Mouse (Mus musculus) lung, embryonic 16.5 days (tissue): ENCODE data around the gene Camp. TPM values are rescaled to one million over a fixed set of nuclear protein-coding genes. Genes with fewer than 3 reads are reported as not detected.

Experiments used
- ATAC-seq: fragments of 200-750 bp; cut with Nextera tagmentation; 2 replicates; pipeline ENCODE4 v1.8.0; 2017; ENCODE audit warnings: low read depth, mild to moderate bottlenecking, moderate library complexity
- H3K27ac ChIP-seq: fragments of 300-500 bp; sonication (generic); 2 replicates; pipeline ENCODE4 v1.5.1; 2014; ENCODE audit warnings: mild to moderate bottlenecking, control low read depth, low read length
- H3K27me3 ChIP-seq: fragments of 300-500 bp; sonication (generic); 2 replicates; pipeline ENCODE4 v1.6.1; 2014; ENCODE audit warnings: low read depth, low read length, mixed read lengths; ENCODE audit not compliant: control insufficient read depth, insufficient read depth
- H3K36me3 ChIP-seq: fragments of 300-500 bp; sonication (generic); 2 replicates; pipeline ENCODE4 v1.6.1; 2014; ENCODE audit warnings: low read length; ENCODE audit not compliant: control insufficient read depth, insufficient read depth
- H3K4me1 ChIP-seq: fragments of 300-500 bp; sonication (generic); replicated peaks from 2 replicates; pipeline ENCODE4 v1.6.1; 2014; ENCODE audit warnings: low read length, mixed read lengths; ENCODE audit not compliant: control insufficient read depth, insufficient read depth
- H3K4me2 ChIP-seq: fragments of 300-500 bp; sonication (generic); 2 replicates; pipeline ENCODE4 v1.6.1; 2014; ENCODE audit warnings: low read depth, low read length, control low read depth
- H3K4me3 ChIP-seq: fragments of 300-500 bp; sonication (generic); 2 replicates; pipeline ENCODE4 v1.5.1; 2014; ENCODE audit warnings: mild to moderate bottlenecking, low read length, control low read depth
- H3K9ac ChIP-seq: fragments of 300-500 bp; sonication (generic); 2 replicates; pipeline ENCODE4 v1.6.1; 2014; ENCODE audit warnings: low read length, control low read depth
- H3K9me3 ChIP-seq: fragments of 300-500 bp; sonication (generic); 2 replicates; pipeline ENCODE4 v1.6.1; 2016; ENCODE audit warnings: low read length; ENCODE audit not compliant: control insufficient read depth
- WGBS: fragments of 180-500 bp; shearing (Covaris S2); extraction: QIAGEN DNeasy Blood & Tissue Kit; methylation state at CpG from one replicate; pipeline ENCODE4 v1.1.7; 2014; 5-methylcytosine and 5-hydroxymethylcytosine counted together
- polyA plus RNA-seq: library from polyadenylated mRNA; unstranded; fragments of >200 nt; fragmentation: Nextera tagmentation; extraction: Ambion mirVana; gene quantifications from 2 replicates; pipeline ENCODE4 v1.2.1, GENCODE M21; 2015

Camp gene
- polyA plus RNA-seq = 0.90 and 4.4 TPM in 2 replicates

DNA sequence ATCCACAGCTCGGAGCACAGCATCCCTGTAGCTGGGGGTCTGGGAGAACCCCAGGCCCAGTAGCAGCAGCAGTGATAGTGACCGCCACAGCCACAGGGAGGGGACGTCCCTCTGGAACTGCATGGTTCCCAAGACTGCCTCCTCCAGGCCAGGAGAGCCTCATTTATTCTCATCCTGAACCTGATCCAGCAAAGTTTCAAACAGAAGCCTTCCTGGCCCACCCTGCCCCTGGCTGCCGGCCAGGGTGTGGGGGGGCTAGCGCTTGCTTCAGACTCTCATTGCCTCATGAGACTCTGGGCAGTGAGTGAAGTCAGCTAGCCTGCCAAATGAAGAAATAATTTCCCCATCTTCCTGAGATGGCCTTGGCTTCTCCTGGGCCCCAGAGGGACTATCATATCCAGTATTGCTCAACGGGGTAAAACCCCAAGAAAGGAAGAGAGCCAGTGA lies at the start of gene Camp:
Gene Camp (minus strand): TSS at position 306 of the 447 bp plus-strand sequence.
- H3K4me1 ChIP-seq = peaks cover 5% of the 10 kb centered on the region
- no peaks in the 10 kb centered on the region for H3K36me3 ChIP-seq
- peak; percentile 84 for ATAC-seq
- no peaks in the 10 kb centered on the region for H3K27me3 ChIP-seq
- no peak within 1 kb of the TSS for H3K4me3 ChIP-seq
- WGBS = 28% methylated on average over 6 of the region's 6 CpGs
- no peaks in the 10 kb centered on the region for H3K9me3 ChIP-seq
- no peak within 1 kb of the TSS for H3K27ac ChIP-seq
- no peak within 1 kb of the TSS for H3K4me2 ChIP-seq
- H3K9ac ChIP-seq = no peak within 1 kb of the TSS

DNA sequence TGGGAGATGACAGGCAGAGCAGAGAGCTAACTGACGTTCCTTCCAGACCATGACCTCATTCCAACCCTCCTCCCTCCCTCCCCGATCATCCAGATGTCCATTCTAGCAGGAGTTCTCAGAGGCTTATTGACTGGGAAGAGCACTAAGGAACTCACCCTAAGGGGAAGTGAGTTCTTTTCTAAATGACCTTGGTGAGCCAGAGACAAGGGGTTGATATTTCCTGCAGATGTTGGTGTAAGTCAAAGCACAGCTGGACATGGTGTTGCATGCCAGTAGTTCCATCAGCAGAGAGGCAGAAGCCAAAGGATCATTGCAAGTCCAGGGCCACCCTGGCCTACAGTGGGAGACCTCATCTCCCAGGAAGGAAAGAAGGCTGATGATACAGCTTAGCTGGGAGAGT lies 48.6 kb upstream of the Camp start:
- no peak overlapping the region for H3K9ac ChIP-seq
- no peak overlapping the region for H3K4me2 ChIP-seq
- no peak overlapping the region for H3K27ac ChIP-seq
- WGBS = 35% methylated on average over 2 of the region's 2 CpGs
- H3K36me3 ChIP-seq = peaks cover 10% of the 10 kb centered on the region
- no peak for ATAC-seq
- no peaks in the 10 kb centered on the region for H3K27me3 ChIP-seq
- peaks cover 7% of the 10 kb centered on the region for H3K4me1 ChIP-seq
- no peak overlapping the region for H3K4me3 ChIP-seq
- no peaks in the 10 kb centered on the region for H3K9me3 ChIP-seq

DNA sequence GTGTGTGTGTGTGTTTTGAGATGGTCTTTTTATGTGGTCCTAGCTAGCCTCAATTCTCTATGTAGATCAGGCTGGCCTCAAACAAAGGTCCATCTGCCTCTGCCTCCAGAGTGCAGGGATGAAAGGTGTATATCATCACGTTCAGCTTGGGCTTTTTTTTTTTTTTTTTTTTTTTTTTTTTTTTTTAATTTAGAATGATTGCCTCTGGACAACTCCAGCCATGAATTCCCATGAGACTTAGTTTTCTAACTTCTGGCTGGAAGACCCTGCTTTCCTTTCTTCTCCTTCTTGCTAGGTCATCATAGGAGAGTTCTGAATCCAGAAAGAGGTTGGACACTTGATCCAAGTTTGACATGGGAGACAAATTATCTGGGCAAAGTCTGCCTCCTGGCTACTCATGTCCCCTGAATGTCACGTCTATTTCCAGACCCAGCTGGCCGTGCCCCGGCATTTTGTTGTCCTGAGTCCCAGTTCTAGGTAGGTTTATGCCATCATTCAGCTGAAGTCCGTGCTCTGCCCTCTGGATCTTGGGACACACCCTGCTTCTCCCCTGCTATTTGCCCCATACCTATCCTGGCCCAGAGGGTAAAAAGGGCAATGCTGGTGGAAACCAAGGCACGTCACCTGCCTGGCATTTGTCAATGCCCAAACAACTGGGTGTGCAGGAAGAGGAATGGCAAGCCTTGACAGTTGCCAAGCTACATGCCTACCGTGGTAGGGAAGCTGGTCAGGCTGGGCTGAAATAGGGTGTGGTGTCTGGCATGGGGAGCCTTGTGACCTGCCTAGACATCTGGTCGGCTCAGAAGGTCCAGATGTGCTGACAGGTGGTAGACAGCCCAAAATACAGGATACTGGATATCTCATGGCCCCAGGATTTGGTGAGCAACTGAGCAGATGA lies 47.1 kb upstream of the Camp start:
- no peaks in the 10 kb centered on the region for H3K27me3 ChIP-seq
- no peak overlapping the region for H3K4me3 ChIP-seq
- no peak for ATAC-seq
- H3K4me1 ChIP-seq = peaks cover 7% of the 10 kb centered on the region
- H3K9ac ChIP-seq = no peak overlapping the region
- H3K4me2 ChIP-seq = no peak overlapping the region
- 79% methylated on average over 8 of the region's 8 CpGs for WGBS
- peaks cover 21% of the 10 kb centered on the region for H3K36me3 ChIP-seq
- H3K27ac ChIP-seq = no peak overlapping the region
- no peaks in the 10 kb centered on the region for H3K9me3 ChIP-seq

DNA sequence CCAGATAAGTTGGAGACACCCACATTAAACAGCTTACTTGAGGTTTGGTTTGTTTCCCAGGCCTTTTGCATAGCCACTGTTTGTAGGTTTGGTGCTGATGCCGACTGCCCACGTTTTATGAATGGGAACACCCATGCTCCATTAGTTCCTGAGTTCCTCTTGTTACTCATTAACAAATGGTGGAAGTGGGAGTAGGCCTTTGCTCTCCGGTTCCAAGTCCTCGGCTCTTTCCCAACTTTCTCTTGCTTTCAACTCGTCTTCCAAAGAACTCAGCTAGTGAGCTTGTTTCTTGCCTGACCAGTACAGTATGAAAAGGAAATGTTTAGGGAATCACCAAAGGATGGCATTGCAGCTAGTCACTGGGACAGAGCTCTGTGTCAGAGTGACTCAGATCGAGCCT lies 46.2 kb upstream of the Camp start:
- peaks cover 7% of the 10 kb centered on the region for H3K4me1 ChIP-seq
- ATAC-seq = no peak
- peaks cover 30% of the 10 kb centered on the region for H3K36me3 ChIP-seq
- H3K9me3 ChIP-seq = no peaks in the 10 kb centered on the region
- WGBS = 59% methylated on average over 6 of the region's 6 CpGs
- H3K27ac ChIP-seq = peak overlapping the region; percentile 37
- no peak overlapping the region for H3K9ac ChIP-seq
- H3K27me3 ChIP-seq = no peaks in the 10 kb centered on the region
- no peak overlapping the region for H3K4me2 ChIP-seq
- no peak overlapping the region for H3K4me3 ChIP-seq

DNA sequence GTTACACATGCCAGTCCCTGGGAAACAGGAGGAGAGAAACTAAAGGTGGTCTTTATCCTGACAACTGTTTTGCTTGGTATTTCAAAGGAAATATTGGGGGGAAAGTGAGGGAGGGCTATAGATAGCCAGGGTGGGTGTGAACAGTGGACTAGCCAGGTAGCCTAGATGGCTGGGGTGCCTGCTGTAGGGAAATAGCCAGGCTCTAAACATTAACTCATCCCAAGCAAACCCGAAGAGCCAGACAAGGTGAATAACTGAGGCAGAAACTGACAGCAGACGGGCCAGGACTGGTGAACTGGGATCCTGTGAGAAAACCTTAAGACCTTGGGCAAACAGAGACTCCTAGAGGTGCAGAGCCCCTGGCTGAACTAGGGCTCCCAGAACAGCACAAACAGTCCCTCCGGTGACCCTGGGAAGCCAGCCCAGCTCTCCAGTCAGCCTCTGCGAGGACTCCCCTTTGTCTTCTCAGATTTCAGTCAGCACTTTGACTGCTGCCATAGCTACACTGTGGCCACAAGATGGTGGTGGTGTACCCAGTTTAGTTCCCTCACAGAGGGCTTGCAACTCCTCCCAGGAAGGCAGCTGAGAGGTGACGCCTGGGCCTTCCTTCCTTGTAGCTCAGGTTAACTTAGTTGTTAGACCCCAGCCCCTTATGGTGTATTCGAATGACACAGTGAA lies 45.1 kb upstream of the Camp start:
- H3K36me3 ChIP-seq = peaks cover 40% of the 10 kb centered on the region
- H3K4me1 ChIP-seq = peaks cover 5% of the 10 kb centered on the region
- peak overlapping the region; percentile 51; the same call in 1 of the 2 replicates for H3K27ac ChIP-seq
- ATAC-seq = peak; percentile 92
- H3K9ac ChIP-seq = 0 out of 2 replicates have a peak overlapping the region, but pooled peaks have one; percentile 28
- H3K9me3 ChIP-seq = no peaks in the 10 kb centered on the region
- 23% methylated on average over 6 of the region's 6 CpGs for WGBS
- no peaks in the 10 kb centered on the region for H3K27me3 ChIP-seq
- H3K4me3 ChIP-seq = no peak overlapping the region
- no peak overlapping the region for H3K4me2 ChIP-seq

DNA sequence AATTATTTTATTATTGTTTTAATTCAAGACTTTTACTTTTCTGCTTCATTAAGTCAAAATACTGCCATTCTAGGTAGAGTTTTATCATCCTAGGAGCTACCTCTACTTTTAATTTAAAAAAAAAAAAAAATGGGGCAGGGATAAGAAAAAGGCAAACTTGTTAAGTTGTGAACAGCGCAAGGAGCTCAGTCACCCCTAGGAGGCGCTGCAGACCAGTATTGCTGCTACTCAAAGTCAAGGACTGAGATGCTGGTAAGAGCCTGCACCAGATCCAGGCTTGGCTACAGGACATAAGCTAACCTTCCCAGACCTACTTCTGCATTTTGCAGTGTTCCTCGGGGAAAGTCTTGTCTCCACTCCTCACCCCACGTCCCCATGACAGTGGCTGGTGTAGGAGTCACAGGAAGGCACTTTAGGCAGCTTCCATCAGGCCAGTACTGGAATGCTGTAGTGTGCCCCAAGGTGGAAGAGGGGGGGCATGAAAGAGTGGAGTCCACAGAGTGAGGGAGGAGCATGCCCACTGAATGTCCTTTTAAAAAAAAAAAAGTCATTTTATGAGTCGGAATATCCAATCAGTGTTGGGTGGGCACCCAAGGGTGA lies 43.3 kb upstream of the Camp start:
- no peaks in the 10 kb centered on the region for H3K9me3 ChIP-seq
- no peak overlapping the region for H3K4me3 ChIP-seq
- no peak for ATAC-seq

DNA sequence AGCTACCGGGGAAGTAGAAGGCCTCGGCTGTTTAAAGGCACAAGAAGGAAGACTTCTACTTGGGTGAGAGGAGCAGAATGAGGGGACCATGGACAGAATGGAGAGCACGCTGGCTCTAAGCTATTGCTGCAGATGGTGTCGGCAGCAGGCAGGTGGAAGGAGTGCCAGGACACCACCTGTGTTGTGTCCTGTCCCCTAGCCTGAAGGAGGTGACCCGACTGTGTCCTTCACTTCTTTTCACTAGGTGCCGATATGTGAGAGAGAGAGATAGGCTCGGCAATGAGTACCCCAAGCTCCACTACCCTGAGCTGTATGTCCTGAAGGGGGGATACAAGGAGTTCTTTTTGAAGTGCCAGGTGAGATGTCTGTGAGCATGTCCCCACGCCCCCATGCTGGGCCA lies 42.1 kb upstream of the Camp start:
- Histone ChIP-seq H3K4me1 (peaks cover 3% of the 10 kb centered on the region), H3K9me3 (no peaks in the 10 kb centered on the region), H3K4me2 (no peak overlapping the region), H3K9ac (no peak overlapping the region), H3K27me3 (no peaks in the 10 kb centered on the region), H3K27ac (no peak overlapping the region), H3K4me3 (no peak overlapping the region), H3K36me3 (peaks cover 57% of the 10 kb centered on the region)
- 90% methylated on average over 8 of the region's 8 CpGs for WGBS
- no peak for ATAC-seq

More for the DNA sequence above, 43.3 kb upstream of the Camp start:
- no peak overlapping the region for H3K9ac ChIP-seq
- H3K4me2 ChIP-seq = no peak overlapping the region
- H3K27ac ChIP-seq = no peak overlapping the region
- H3K27me3 ChIP-seq = no peaks in the 10 kb centered on the region
- peaks cover 49% of the 10 kb centered on the region for H3K36me3 ChIP-seq
- 46% methylated on average over 5 of the region's 5 CpGs for WGBS
- peaks cover 3% of the 10 kb centered on the region for H3K4me1 ChIP-seq

DNA sequence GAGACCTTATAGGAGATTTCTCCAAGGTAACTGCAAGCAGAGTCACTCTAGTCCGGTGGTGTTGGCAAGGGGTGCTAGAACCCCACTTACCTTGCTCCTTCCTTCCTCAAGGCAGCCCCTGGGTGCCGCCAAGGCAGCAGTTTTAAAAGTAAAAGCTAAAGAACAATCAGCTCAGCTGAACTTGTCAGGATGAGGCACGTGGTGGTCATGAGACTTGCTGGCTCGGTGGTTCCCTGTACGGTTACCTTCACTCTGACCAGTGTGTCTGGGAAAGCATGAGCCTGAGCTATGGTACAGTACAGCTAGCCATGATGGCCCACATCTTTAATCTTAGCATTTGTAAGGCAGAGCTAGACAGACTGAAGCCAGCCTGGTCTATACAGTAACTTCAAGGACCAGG lies 37.9 kb upstream of the Camp start:
- Histone ChIP-seq H3K36me3 (peaks cover 68% of the 10 kb centered on the region), H3K27me3 (no peaks in the 10 kb centered on the region), H3K9me3 (no peaks in the 10 kb centered on the region), H3K9ac (no peak overlapping the region), H3K27ac (no peak overlapping the region), H3K4me1 (no peaks in the 10 kb centered on the region), H3K4me2 (no peak overlapping the region), H3K4me3 (no peak overlapping the region)
- no peak for ATAC-seq
- WGBS = 90% methylated on average over 5 of the region's 5 CpGs

DNA sequence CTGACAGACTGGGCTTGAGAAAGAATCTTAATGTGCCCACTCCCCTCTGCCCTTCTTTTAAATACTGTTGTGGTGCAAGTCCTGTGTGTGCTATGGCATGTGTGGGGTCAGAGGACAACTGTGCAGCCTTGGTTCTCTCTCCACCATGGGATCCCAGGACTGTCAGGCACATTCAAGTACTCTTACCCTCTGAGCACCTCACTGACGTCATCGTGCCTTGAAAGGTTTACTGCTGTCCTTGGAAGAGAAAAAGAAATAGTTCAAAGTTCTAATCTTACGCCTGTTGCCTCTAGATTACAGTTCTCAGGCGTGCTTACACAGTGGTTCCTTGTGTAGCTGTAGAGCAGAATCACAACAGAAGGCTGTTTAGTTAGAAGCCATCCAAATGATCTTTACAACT lies 36.8 kb upstream of the Camp start:
- Histone ChIP-seq H3K36me3 (peaks cover 65% of the 10 kb centered on the region), H3K9me3 (no peaks in the 10 kb centered on the region), H3K4me1 (no peaks in the 10 kb centered on the region), H3K4me2 (no peak overlapping the region), H3K27ac (no peak overlapping the region), H3K9ac (no peak overlapping the region), H3K4me3 (no peak overlapping the region), H3K27me3 (no peaks in the 10 kb centered on the region)
- 61% methylated on average over 4 of the region's 4 CpGs for WGBS
- no peak for ATAC-seq
